Mouse (Mus musculus): Measurements from ENCODE around the gene Vmn1r226. TPM values are rescaled to one million over a fixed set of nuclear protein-coding genes. Genes with fewer than 3 reads are reported as not detected.

Vmn1r226 gene
- polyA plus RNA-seq (2017; shearing (Covaris generic)), result not detected

DNA sequence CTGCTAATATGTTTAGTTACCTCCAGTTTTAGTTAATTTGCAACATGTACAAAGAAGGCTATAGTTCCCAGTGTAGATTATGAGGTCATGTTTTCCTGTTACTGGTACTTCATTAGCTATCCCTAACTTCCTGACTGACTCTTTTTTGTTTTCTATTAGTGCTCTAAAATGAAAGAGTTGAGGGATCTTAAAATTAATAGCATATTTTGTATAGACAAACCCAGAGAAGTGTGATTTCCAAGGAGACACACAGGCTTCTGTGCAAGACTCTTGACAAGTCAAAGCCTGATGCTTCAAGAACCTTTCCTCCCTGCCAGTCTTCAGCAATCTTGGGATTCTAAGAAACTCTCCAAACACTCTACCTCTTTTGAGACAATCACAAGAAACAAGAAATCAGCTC, at the start of gene Vmn1r226:
Gene Vmn1r226 (plus strand): TSS at position 301 of the 400 bp plus-strand sequence.

GRCm38 (mm10) chr17:20729543-20729942, 46.9 kb downstream of the Vmn1r226 start, which contains the start of gene Vmn1r227:
Gene Vmn1r227 (plus strand): TSS chr17:20729843.

Other genes starting within 250 kb of the Vmn1r226 start
- not detected for gene Vmn2r108, start 201.5 kb upstream of the Vmn1r226 start, polyA plus RNA-seq (2017; shearing (Covaris generic))
- gene Vmn1r225, start 184.7 kb upstream of the Vmn1r226 start, polyA plus RNA-seq (2017; shearing (Covaris generic)), result not detected
- not detected for gene Vmn2r109, start 118.1 kb upstream of the Vmn1r226 start, polyA plus RNA-seq (2017; shearing (Covaris generic))
- 0.02 TPM for gene Vmn2r110, start 86.4 kb upstream of the Vmn1r226 start, polyA plus RNA-seq (2017; shearing (Covaris generic))
- not detected for gene Fpr-rs3, start 58.0 kb upstream of the Vmn1r226 start, polyA plus RNA-seq (2017; shearing (Covaris generic))
- gene Vmn1r227, start 47.0 kb downstream of the Vmn1r226 start, polyA plus RNA-seq (2017; shearing (Covaris generic)), result not detected
- not detected for gene Vmn1r228, start 103.3 kb downstream of the Vmn1r226 start, polyA plus RNA-seq (2017; shearing (Covaris generic))
- gene Vmn1r229, start 128.7 kb downstream of the Vmn1r226 start, polyA plus RNA-seq (2017; shearing (Covaris generic)), result 0.02 TPM
- gene Vmn1r230, start 157.6 kb downstream of the Vmn1r226 start, polyA plus RNA-seq (2017; shearing (Covaris generic)), result not detected
- gene Vmn1r231, start 222.2 kb downstream of the Vmn1r226 start, polyA plus RNA-seq (2017; shearing (Covaris generic)), result not detected
- gene Vmn1r232, start 236.9 kb downstream of the Vmn1r226 start, polyA plus RNA-seq (2017; shearing (Covaris generic)), result not detected